Mouse (Mus musculus): Measurements from ENCODE around the gene Atp6v1g1.

DNA sequence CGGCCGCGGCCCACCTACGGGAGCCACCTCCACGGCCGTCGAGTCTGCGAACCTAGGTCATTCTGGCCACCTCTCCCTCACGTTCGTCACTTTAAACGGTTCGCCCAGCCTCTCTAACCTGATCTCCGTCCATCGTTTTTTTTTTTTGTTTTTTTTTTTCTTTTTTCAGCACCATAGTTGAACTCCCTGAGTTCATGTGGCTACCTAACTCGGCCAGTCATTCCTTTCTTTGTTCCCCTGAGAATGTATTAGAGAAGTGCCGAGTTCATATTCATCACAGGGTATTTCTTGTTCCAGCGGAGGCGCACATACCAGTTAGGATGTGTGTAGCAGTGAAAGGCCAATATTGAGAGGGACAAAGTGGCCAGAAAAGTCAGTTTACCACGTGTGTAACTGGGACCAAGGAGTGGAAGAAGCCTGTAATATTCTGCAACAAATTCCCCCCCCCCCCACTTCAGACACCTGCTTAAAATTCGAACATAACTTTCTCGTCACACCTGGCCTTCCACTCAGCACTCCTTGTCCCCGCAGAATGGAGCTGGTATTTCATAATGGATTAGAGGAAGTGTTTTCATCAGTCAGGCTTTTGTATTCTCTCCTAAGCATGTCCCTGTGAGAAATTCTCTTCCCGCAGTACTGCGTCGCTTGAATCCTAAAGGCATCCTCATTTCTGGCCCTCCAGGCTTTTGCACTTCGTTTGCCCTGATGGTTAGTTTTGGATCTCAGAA lies 823 bp downstream of the Atp6v1g1 start:
- TF ChIP-seq POLR2A (IDR thresholded peaks at IDR 0.05; ENCODE audit: control insufficient read depth, low read depth, low read length) (no peak), CTCF (IDR thresholded peaks at IDR 0.05; ENCODE audit: control insufficient read depth, insufficient read depth, insufficient replicate concordance, low read depth, low read length) (no peak)

All from testis, adult 2 months (tissue).